Mouse (Mus musculus): ENCODE data around the gene Itga10. TPM values are rescaled to one million over a fixed set of nuclear protein-coding genes. Genes with fewer than 3 reads are reported as not detected.
"Not testable (repeated sequence)": the region's sequence is repeated elsewhere in the genome, so short reads cannot be mapped to it uniquely, and the experiment has no call there.

The Itga10 gene
- polyA plus RNA-seq, 1 experiment from 2014 or later, result 0.83 TPM

DNA sequence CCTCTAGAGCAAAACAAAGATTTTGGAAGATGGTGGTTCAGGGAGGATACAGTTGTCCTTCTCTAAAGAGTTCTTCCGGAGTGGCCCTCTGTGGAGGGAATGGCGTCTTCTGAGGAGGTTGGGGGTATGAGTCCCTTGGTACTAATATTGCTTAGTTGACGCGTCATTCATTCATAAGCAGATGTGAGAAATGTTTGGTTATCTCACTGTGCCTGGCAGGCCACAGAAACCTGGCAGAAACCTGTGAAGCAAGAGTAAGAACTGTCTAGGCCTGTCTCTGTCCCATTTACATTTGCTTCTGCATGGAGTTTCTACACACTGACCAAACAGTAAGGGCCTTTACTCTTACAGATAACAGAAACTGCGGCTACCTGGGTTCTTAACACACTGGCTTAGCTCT, 26.1 kb downstream of the Itga10 start:
- H3K4me3 ChIP-seq (replicated peaks), result no peak overlapping the region
- peaks cover 38% of the 10 kb centered on the region for H3K4me1 ChIP-seq
- 0 out of 2 replicates have a peak, but pooled peaks cover 9% of the 10 kb centered on the region for H3K27me3 ChIP-seq
- no peaks in the 10 kb centered on the region for H3K9me3 ChIP-seq (replicated peaks)
- no peak for ATAC-seq (replicated peaks; ENCODE audit: low FRiP score)
- no peak overlapping the region for H3K9ac ChIP-seq
- H3K36me3 ChIP-seq, result no peaks in the 10 kb centered on the region
- H3K4me2 ChIP-seq, result no peak overlapping the region
- 92% methylated on average over 5 of the region's 5 CpGs for WGBS
- H3K27ac ChIP-seq, result no peak overlapping the region

- 55% methylated on average over 4 of the region's 4 CpGs for WGBS
- Histone ChIP-seq H3K4me2 (no peak overlapping the region), H3K27ac (no peak overlapping the region), H3K4me3 (replicated peaks) (no peak overlapping the region), H3K9me3 (replicated peaks) (no peaks in the 10 kb centered on the region), H3K27me3 (0 out of 2 replicates have a peak, but pooled peaks cover 9% of the 10 kb centered on the region), H3K36me3 (no peaks in the 10 kb centered on the region), H3K9ac (no peak overlapping the region), H3K4me1 (peaks cover 38% of the 10 kb centered on the region)
- no peak for ATAC-seq (replicated peaks; ENCODE audit: low FRiP score)
Observed at GRCm38 (mm10) chr3:96673514-96673913, 28.1 kb downstream of the Itga10 start.

DNA sequence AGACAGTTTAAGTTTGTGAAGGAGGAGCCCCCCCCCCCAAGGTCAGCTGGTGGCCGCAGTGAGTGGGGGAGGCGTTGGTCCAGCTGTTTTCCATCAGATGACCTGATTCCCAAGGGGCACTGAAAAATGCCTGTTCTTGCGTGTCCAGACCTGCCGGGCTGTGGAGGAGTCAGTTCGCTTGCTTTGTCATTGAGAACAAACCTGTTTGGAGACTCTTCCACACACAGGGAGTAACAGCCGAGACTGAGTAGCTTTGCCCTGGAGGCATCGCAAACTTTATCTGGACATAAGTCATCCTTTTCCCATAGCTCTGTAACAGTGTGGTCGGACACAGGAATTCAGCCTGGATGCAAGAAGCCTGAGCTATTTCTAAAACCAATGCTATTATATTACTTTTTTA, 29.1 kb downstream of the Itga10 start:
- WGBS, result 11% methylated on average over 8 of the region's 8 CpGs
- Histone ChIP-seq H3K9ac (no peak overlapping the region), H3K27ac (peak overlapping the region; percentile 80), H3K27me3 (peaks cover 12% of the 10 kb centered on the region; the same call in 1 of the 2 replicates), H3K4me3 (replicated peaks) (no peak overlapping the region), H3K4me2 (peak overlapping the region; percentile 44), H3K36me3 (no peaks in the 10 kb centered on the region), H3K4me1 (peaks cover 36% of the 10 kb centered on the region), H3K9me3 (replicated peaks) (no peaks in the 10 kb centered on the region)
- ATAC-seq (replicated peaks; ENCODE audit: low FRiP score), result peak; percentile 33; the same call in 1 of the 2 replicates

DNA sequence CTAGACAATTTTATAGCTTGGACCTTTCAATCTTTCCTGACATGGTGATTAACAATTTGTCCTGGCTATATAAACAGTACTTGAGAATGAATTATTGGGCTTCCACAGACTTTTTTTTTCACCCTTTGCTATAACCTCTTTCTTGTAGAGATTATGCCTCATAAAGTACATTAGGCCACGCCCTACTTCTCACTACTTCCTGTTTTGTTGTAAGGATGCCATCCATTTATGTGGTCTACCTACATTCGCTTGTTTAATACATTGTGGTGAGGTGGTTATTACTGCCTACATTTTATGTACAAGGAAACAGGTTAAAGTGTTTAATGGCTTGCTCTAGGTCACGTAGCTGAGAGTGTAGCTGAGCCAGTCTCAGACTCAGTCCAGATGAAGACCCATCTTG, 29.8 kb downstream of the Itga10 start:
- Histone ChIP-seq H3K4me3 (replicated peaks) (no peak overlapping the region), H3K9me3 (replicated peaks) (no peaks in the 10 kb centered on the region), H3K4me2 (no peak overlapping the region), H3K27me3 (peaks cover 19% of the 10 kb centered on the region; the same call in 1 of the 2 replicates), H3K27ac (peak overlapping the region; percentile 80; the same call in 1 of the 2 replicates), H3K4me1 (peaks cover 30% of the 10 kb centered on the region), H3K9ac (no peak overlapping the region), H3K36me3 (no peaks in the 10 kb centered on the region)
- 59% methylated on average over 3 of the region's 3 CpGs for WGBS
- ATAC-seq (replicated peaks; ENCODE audit: low FRiP score), result no peak

DNA sequence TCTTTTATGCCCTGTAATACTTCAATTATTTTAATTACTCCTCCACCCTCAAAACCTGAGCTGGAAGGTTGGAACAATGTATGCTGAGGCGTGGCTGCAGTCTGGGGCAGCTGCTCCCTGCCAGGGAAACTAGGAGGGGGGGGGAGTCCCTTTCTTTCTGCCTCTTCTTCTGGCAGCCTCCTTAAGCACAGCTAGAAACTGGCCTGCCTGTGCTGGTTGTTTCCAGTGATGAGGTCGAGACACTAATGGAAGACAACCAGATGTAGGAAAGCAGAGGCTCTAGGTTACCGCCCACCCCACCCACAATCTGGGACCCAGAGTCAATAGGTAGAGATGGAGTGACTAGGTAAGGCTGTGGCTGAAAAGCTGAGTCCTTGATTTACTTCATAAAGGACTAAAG, 30.3 kb downstream of the Itga10 start:
- Histone ChIP-seq H3K4me1 (peaks cover 25% of the 10 kb centered on the region), H3K4me2 (no peak overlapping the region), H3K4me3 (replicated peaks) (no peak overlapping the region), H3K36me3 (no peaks in the 10 kb centered on the region), H3K27ac (0 out of 2 replicates have a peak overlapping the region, but pooled peaks have one; percentile 9), H3K27me3 (peaks cover 24% of the 10 kb centered on the region; the same call in 1 of the 2 replicates), H3K9me3 (replicated peaks) (no peaks in the 10 kb centered on the region), H3K9ac (no peak overlapping the region)
- WGBS, result 42% methylated on average over 3 of the region's 3 CpGs
- ATAC-seq (replicated peaks; ENCODE audit: low FRiP score), result no peak

GRCm38 (mm10) chr3:96678456-96678855, 33.1 kb downstream of the Itga10 start:
- H3K9ac ChIP-seq, result no peak overlapping the region
- no peak overlapping the region for H3K4me2 ChIP-seq
- no peak for ATAC-seq (replicated peaks; ENCODE audit: low FRiP score)
- H3K4me3 ChIP-seq (replicated peaks), result no peak overlapping the region
- H3K9me3 ChIP-seq (replicated peaks), result no peaks in the 10 kb centered on the region
- peaks cover 22% of the 10 kb centered on the region for H3K4me1 ChIP-seq
- peaks cover 32% of the 10 kb centered on the region; the same call in 1 of the 2 replicates for H3K27me3 ChIP-seq
- WGBS, result 69% methylated on average over 7 of the region's 7 CpGs
- H3K36me3 ChIP-seq, result no peaks in the 10 kb centered on the region
- no peak overlapping the region for H3K27ac ChIP-seq

DNA sequence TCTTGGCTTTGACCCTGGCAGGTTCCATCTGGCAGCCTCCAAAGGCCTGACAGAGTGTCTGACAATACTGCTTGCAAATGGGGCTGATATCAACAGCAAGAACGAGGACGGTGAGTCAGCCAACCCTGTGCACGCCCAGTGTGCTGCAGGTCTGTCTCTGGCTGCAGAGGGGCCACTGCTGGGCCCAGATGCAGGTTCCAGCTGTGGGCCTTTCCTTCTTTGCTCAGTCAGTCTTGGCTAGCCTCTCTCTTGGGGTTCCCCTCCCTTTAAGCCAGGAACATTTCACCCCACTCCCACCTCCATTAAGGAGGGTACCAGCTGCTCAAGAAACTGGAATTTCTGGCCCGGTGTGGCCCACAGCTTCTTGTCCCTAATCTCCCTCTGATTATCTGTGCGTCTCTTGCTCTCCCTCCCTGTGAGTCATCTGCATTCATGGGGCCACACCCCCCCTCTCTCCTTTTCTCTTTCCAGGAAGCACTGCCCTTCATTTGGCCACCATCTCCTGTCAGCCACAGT, 33.8 kb downstream of the Itga10 start:
- no peak overlapping the region for H3K27ac ChIP-seq
- no peak overlapping the region for H3K4me3 ChIP-seq (replicated peaks)
- peaks cover 15% of the 10 kb centered on the region for H3K4me1 ChIP-seq
- H3K36me3 ChIP-seq, result no peaks in the 10 kb centered on the region
- peaks cover 39% of the 10 kb centered on the region for H3K27me3 ChIP-seq
- H3K9ac ChIP-seq, result no peak overlapping the region
- H3K9me3 ChIP-seq (replicated peaks), result no peaks in the 10 kb centered on the region
- no peak for ATAC-seq (replicated peaks; ENCODE audit: low FRiP score)
- WGBS, result 34% methylated on average over 5 of the region's 5 CpGs
- no peak overlapping the region for H3K4me2 ChIP-seq

DNA sequence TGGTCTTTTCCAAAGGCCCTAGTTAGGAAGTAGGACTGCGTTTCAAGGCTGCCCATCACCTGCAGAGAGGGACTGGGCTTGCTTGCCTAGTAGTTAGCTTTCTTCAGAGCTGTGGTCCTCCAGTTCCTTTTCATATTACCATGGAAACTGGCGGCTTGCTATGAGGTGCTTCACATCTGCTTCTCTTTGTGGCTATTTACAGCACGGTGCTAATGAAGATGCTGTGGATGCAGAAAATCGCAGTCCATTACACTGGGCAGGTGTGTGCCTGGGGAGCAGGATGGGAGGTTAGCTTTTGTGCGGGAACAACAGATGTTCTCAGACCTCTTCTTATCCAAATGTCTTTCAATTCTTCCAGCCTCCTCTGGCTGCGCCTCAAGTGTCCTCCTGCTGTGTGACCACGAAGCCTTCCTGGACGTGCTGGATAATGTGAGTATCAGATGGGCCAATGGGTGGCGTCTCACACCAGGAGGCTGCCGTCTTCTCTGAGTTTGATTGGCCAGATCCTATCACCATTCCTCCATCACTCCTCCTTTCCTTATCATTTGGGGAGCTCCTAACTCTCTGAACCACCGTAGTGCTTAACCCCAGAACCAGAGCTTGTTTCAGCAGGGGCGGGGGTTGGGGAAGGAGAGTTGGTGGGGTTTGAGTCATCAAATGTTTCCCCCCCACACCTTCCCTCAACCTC, 35.0 kb downstream of the Itga10 start:
- H3K9me3 ChIP-seq (replicated peaks), result no peaks in the 10 kb centered on the region
- ATAC-seq (replicated peaks; ENCODE audit: low FRiP score), result no peak
- 25% methylated on average over 12 of the region's 12 CpGs for WGBS
- H3K4me2 ChIP-seq, result no peak overlapping the region
- H3K4me3 ChIP-seq (replicated peaks), result no peak overlapping the region
- peaks cover 48% of the 10 kb centered on the region for H3K27me3 ChIP-seq
- no peak overlapping the region for H3K27ac ChIP-seq
- H3K9ac ChIP-seq, result no peak overlapping the region
- peaks cover 14% of the 10 kb centered on the region for H3K4me1 ChIP-seq
- no peaks in the 10 kb centered on the region for H3K36me3 ChIP-seq

- H3K27ac ChIP-seq, result no peak overlapping the region
- peaks cover 54% of the 10 kb centered on the region for H3K27me3 ChIP-seq
- H3K9me3 ChIP-seq (replicated peaks), result no peaks in the 10 kb centered on the region
- no peak overlapping the region for H3K9ac ChIP-seq
- WGBS, result 77% methylated on average over 3 of the region's 3 CpGs
- peaks cover 10% of the 10 kb centered on the region for H3K4me1 ChIP-seq
- no peak for ATAC-seq (replicated peaks; ENCODE audit: low FRiP score)
- H3K36me3 ChIP-seq, result no peaks in the 10 kb centered on the region
- no peak overlapping the region for H3K4me2 ChIP-seq
- H3K4me3 ChIP-seq (replicated peaks), result no peak overlapping the region
Observed at GRCm38 (mm10) chr3:96683496-96683895, 38.1 kb downstream of the Itga10 start.

DNA sequence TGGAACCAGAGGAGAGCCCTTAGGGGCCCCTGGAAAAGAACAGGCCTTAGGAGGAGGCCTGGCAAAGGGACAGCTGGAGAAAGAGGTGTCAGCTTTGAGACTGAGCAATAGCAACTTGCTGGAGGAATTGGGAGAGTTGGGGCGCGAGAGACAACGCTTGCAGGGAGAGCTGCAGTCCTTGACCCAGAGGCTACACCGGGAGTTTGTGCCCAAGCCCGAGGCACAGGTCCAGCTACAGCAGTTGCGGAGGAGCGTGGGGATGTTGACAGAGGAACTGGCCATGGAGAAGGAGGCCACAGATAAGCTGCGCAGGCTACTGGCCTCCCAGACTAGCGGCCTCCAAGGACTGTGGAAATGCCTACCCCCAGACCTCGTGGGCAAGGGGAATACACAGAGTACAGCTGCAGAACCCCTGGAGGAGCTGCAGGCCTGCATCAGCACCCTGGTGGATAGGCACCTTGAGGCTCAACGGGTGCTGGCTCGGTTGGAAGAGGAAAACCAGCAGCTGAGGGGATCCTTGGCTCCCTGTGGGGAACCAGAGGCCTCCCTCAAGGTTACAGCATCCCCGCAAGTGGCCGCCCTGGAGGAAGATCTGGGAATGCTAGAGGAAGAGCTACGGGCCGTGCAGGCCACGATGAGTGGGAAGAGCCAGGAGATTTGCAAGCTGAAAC, 38.9 kb downstream of the Itga10 start:
- 54% methylated on average over 17 of the region's 17 CpGs for WGBS
- Histone ChIP-seq H3K27ac (no peak overlapping the region), H3K27me3 (peaks cover 60% of the 10 kb centered on the region), H3K9ac (no peak overlapping the region), H3K4me2 (peak overlapping the region; percentile 60), H3K4me3 (replicated peaks) (peak overlapping the region; percentile 28), H3K9me3 (replicated peaks) (no peaks in the 10 kb centered on the region), H3K4me1 (peaks cover 10% of the 10 kb centered on the region), H3K36me3 (no peaks in the 10 kb centered on the region)
- no peak for ATAC-seq (replicated peaks; ENCODE audit: low FRiP score)

DNA sequence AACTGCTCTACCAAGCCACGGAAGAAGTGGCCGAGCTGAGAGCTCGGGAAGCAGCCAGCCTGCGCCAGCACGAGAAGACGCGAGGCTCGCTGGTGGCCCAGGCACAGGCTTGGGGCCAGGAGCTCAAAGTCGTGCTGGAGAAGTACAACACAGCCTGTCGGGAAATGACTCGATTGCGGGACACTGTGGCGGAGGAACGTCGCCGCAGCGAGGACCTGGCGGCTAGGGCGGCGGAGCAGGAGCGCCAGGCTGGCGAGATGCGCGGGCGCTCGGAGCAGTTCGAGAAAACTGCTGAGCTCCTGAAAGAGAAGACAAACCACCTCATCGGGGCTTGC, 39.4 kb downstream of the Itga10 start:
- Histone ChIP-seq H3K27ac (no peak overlapping the region), H3K27me3 (peaks cover 60% of the 10 kb centered on the region), H3K4me2 (peak overlapping the region; percentile 60), H3K9me3 (replicated peaks) (no peaks in the 10 kb centered on the region), H3K4me1 (peaks cover 10% of the 10 kb centered on the region), H3K4me3 (replicated peaks) (peak overlapping the region; percentile 28), H3K36me3 (no peaks in the 10 kb centered on the region), H3K9ac (no peak overlapping the region)
- 19% methylated on average over 28 of the region's 28 CpGs for WGBS
- no peak for ATAC-seq (replicated peaks; ENCODE audit: low FRiP score)

DNA sequence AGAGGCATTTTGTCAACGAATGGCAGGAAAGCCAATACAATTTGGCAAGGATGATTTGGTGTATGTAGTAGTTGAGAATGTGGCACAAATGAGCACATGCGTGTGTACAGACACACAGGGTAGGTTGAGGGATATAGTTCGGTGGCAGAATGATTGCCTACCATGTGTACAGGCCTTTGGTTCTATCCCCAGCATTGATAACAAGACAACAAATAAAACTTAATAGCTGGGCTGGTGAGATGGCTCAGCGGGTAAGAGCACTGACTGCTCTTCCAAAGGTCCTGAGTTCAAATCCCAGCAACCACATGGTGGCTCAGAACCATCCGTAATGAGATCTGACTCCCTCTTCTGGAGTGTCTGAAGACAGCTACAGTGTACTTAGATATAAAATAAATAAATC, 40.7 kb downstream of the Itga10 start:
- not testable (repeated sequence) for H3K4me3 ChIP-seq (replicated peaks); H3K4me1 ChIP-seq; H3K36me3 ChIP-seq; H3K4me2 ChIP-seq; H3K27ac ChIP-seq; ATAC-seq (replicated peaks; ENCODE audit: low FRiP score); H3K9me3 ChIP-seq (replicated peaks); H3K9ac ChIP-seq
- 92% methylated on average over 5 of the region's 5 CpGs for WGBS
- peaks cover 50% of the 10 kb centered on the region for H3K27me3 ChIP-seq
